Mouse (Mus musculus) liver, embryonic 13.5 days (tissue): ENCODE measurements around the gene Lzts2. TPM values are rescaled to one million over a fixed set of nuclear protein-coding genes. Genes with fewer than 3 reads are reported as not detected.

Experiments used
- ATAC-seq: fragments of 200-750 bp; cut with Nextera tagmentation; 2 replicates; pipeline ENCODE4 v1.8.0; 2017; ENCODE audit warnings: low read depth, mild to moderate bottlenecking, moderate number of reproducible peaks, moderate library complexity
- DNase-seq: peaks from one replicate; pipeline ENCODE4 v3.0.0; 2022
- H3K27ac ChIP-seq: fragments of 300-500 bp; sonication (generic); 2 replicates; pipeline ENCODE4 v1.5.1; 2015; ENCODE audit warnings: moderate library complexity, mild to moderate bottlenecking, inconsistent platforms
- H3K27me3 ChIP-seq: fragments of 300-500 bp; sonication (generic); 2 replicates; pipeline ENCODE4 v1.6.1; 2015; ENCODE audit warnings: mild to moderate bottlenecking, inconsistent platforms
- H3K36me3 ChIP-seq: fragments of 300-500 bp; sonication (generic); 2 replicates; pipeline ENCODE4 v1.6.1; 2015; ENCODE audit warnings: mild to moderate bottlenecking, inconsistent platforms
- H3K4me1 ChIP-seq: fragments of 300-500 bp; sonication (generic); replicated peaks from 2 replicates; pipeline ENCODE4 v1.6.1; 2015; ENCODE audit warnings: inconsistent platforms
- H3K4me2 ChIP-seq: fragments of 300-500 bp; sonication (generic); 2 replicates; pipeline ENCODE4 v1.6.1; 2015; ENCODE audit warnings: inconsistent platforms, mild to moderate bottlenecking, moderate library complexity
- H3K4me3 ChIP-seq: fragments of 300-500 bp; sonication (generic); replicated peaks from 2 replicates; pipeline ENCODE4 v1.5.1; 2015; ENCODE audit warnings: mild to moderate bottlenecking, inconsistent platforms
- H3K9ac ChIP-seq: fragments of 300-500 bp; sonication (generic); 2 replicates; pipeline ENCODE4 v1.6.1; 2015; ENCODE audit warnings: mild to moderate bottlenecking, inconsistent platforms
- H3K9me3 ChIP-seq: fragments of 300-500 bp; sonication (generic); replicated peaks from 2 replicates; pipeline ENCODE4 v1.6.1; 2016; ENCODE audit warnings: inconsistent platforms
- WGBS: fragments of 180-500 bp; shearing (Covaris S2); methylation state at CpG from one replicate; pipeline ENCODE4 v1.1.7; 2015; ENCODE audit not compliant: insufficient replicate concordance; 5-methylcytosine and 5-hydroxymethylcytosine counted together
- polyA plus RNA-seq: library from polyadenylated mRNA; unstranded; fragments of >200 nt; fragmentation: Nextera tagmentation; extraction: Ambion mirVana; gene quantifications from 2 replicates; pipeline ENCODE4 v1.2.1, GENCODE M21; 2015

The Lzts2 gene
- polyA plus RNA-seq, 1 experiment from 2014 or later = 6.9 TPM

- H3K27ac ChIP-seq = no peak overlapping the region
- H3K9me3 ChIP-seq = no peaks in the 10 kb centered on the region
- DNase-seq (no peak), ATAC-seq (no peak)
- 83% methylated on average over 7 of the region's 7 CpGs for WGBS
- H3K4me1 ChIP-seq = peaks cover 40% of the 10 kb centered on the region
- no peaks in the 10 kb centered on the region for H3K27me3 ChIP-seq
- no peak overlapping the region for H3K4me2 ChIP-seq
- H3K9ac ChIP-seq = no peak overlapping the region
- H3K4me3 ChIP-seq = no peak overlapping the region
- peaks cover 55% of the 10 kb centered on the region for H3K36me3 ChIP-seq
Measured at GRCm38 (mm10) chr19:45003740-45004516, 10.3 kb upstream of the Lzts2 start.

- H3K36me3 ChIP-seq = peaks cover 66% of the 10 kb centered on the region
- peak within 1 kb of the TSS; percentile 68 for H3K27ac ChIP-seq
- ATAC-seq (peak; percentile 19; the same call in 1 of the 2 replicates), DNase-seq (peak; percentile 74)
- H3K4me1 ChIP-seq = peaks cover 43% of the 10 kb centered on the region
- no peaks in the 10 kb centered on the region for H3K9me3 ChIP-seq
- peak within 1 kb of the TSS; percentile 85 for H3K9ac ChIP-seq
- no peaks in the 10 kb centered on the region for H3K27me3 ChIP-seq
- 7% methylated on average over 16 of the region's 16 CpGs for WGBS
- peak within 1 kb of the TSS; percentile 92 for H3K4me2 ChIP-seq
- H3K4me3 ChIP-seq = peak within 1 kb of the TSS; percentile 96
Measured at GRCm38 (mm10) chr19:45005444-45005843, 8.8 kb upstream of the Lzts2 start, which contains the start of gene Twnk. Gene Twnk (plus strand): TSS chr19:45005663.

GRCm38 (mm10) chr19:45005957-45006712, 8.1 kb upstream of the Lzts2 start, which contains the start of gene Mrpl43:
Gene Mrpl43 (minus strand): TSS chr19:45006442.
- Histone ChIP-seq H3K27me3 (no peaks in the 10 kb centered on the region), H3K4me2 (peak within 1 kb of the TSS; percentile 92), H3K4me3 (peak within 1 kb of the TSS; percentile 96), H3K27ac (peak within 1 kb of the TSS; percentile 68), H3K9me3 (no peaks in the 10 kb centered on the region), H3K9ac (peak within 1 kb of the TSS; percentile 85), H3K36me3 (peaks cover 66% of the 10 kb centered on the region), H3K4me1 (peaks cover 43% of the 10 kb centered on the region)
- ATAC-seq (peak; percentile 87), DNase-seq (peak; percentile 90)
- under 1% methylated on average over 82 of the region's 82 CpGs for WGBS

GRCm38 (mm10) chr19:45007021-45007420, 7.2 kb upstream of the Lzts2 start:
- H3K4me3 ChIP-seq = peak overlapping the region; percentile 96
- 24% methylated on average over 17 of the region's 17 CpGs for WGBS
- H3K4me2 ChIP-seq = peak overlapping the region; percentile 92
- peak overlapping the region; percentile 85 for H3K9ac ChIP-seq
- ATAC-seq (no peak), DNase-seq (no peak)
- no peaks in the 10 kb centered on the region for H3K27me3 ChIP-seq
- no peaks in the 10 kb centered on the region for H3K9me3 ChIP-seq
- H3K4me1 ChIP-seq = peaks cover 43% of the 10 kb centered on the region
- peaks cover 68% of the 10 kb centered on the region for H3K36me3 ChIP-seq
- H3K27ac ChIP-seq = peak overlapping the region; percentile 68

- no peak for DNase-seq
- 75% methylated on average over 20 of the region's 20 CpGs for WGBS
- peak overlapping the region; percentile 92 for H3K4me2 ChIP-seq
- ATAC-seq = no peak
- peaks cover 73% of the 10 kb centered on the region for H3K36me3 ChIP-seq
- peak overlapping the region; percentile 85 for H3K9ac ChIP-seq
- H3K4me1 ChIP-seq = peaks cover 43% of the 10 kb centered on the region
- H3K27me3 ChIP-seq = no peaks in the 10 kb centered on the region
- peak overlapping the region; percentile 68 for H3K27ac ChIP-seq
- peak overlapping the region; percentile 96 for H3K4me3 ChIP-seq
- no peaks in the 10 kb centered on the region for H3K9me3 ChIP-seq
Measured at GRCm38 (mm10) chr19:45007425-45008191, 6.6 kb upstream of the Lzts2 start.

GRCm38 (mm10) chr19:45010646-45011045, 3.6 kb upstream of the Lzts2 start:
- H3K4me1 ChIP-seq = peaks cover 52% of the 10 kb centered on the region
- ATAC-seq (no peak), DNase-seq (no peak)
- no peaks in the 10 kb centered on the region for H3K27me3 ChIP-seq
- WGBS = 76% methylated on average over 4 of the region's 4 CpGs
- H3K4me2 ChIP-seq = no peak overlapping the region
- H3K27ac ChIP-seq = no peak overlapping the region
- peaks cover 49% of the 10 kb centered on the region for H3K36me3 ChIP-seq
- H3K9ac ChIP-seq = no peak overlapping the region
- H3K4me3 ChIP-seq = no peak overlapping the region
- H3K9me3 ChIP-seq = no peaks in the 10 kb centered on the region

- Histone ChIP-seq H3K4me2 (no peak overlapping the region), H3K4me1 (peaks cover 60% of the 10 kb centered on the region), H3K27me3 (0 out of 2 replicates have a peak, but pooled peaks cover 9% of the 10 kb centered on the region), H3K9ac (no peak overlapping the region), H3K27ac (no peak overlapping the region), H3K9me3 (no peaks in the 10 kb centered on the region), H3K36me3 (peaks cover 49% of the 10 kb centered on the region), H3K4me3 (no peak overlapping the region)
- no peak for DNase-seq
- WGBS = 86% methylated on average over 8 of the region's 8 CpGs
- no peak for ATAC-seq
Measured at GRCm38 (mm10) chr19:45012219-45012618, 2.0 kb upstream of the Lzts2 start.

- H3K9me3 ChIP-seq = no peaks in the 10 kb centered on the region
- no peak for ATAC-seq
- no peak for DNase-seq
- H3K27ac ChIP-seq = no peak overlapping the region
- H3K36me3 ChIP-seq = peaks cover 46% of the 10 kb centered on the region
- no peak overlapping the region for H3K4me3 ChIP-seq
- H3K4me2 ChIP-seq = no peak overlapping the region
- H3K4me1 ChIP-seq = peaks cover 58% of the 10 kb centered on the region
- H3K9ac ChIP-seq = no peak overlapping the region
- 54% methylated on average over 6 of the region's 6 CpGs for WGBS
- H3K27me3 ChIP-seq = 0 out of 2 replicates have a peak, but pooled peaks cover 9% of the 10 kb centered on the region
Measured at GRCm38 (mm10) chr19:45012636-45013035, 1.6 kb upstream of the Lzts2 start.

- Histone ChIP-seq H3K27ac (peak overlapping the region; percentile 82), H3K4me2 (peak overlapping the region; percentile 93; the same call in 1 of the 2 replicates), H3K27me3 (peaks cover 12% of the 10 kb centered on the region; the same call in 1 of the 2 replicates), H3K9me3 (no peaks in the 10 kb centered on the region), H3K4me3 (no peak overlapping the region), H3K4me1 (peaks cover 57% of the 10 kb centered on the region), H3K36me3 (peaks cover 35% of the 10 kb centered on the region), H3K9ac (no peak overlapping the region)
- ATAC-seq (no peak), DNase-seq (no peak)
- 44% methylated on average over 6 of the region's 6 CpGs for WGBS
Measured at GRCm38 (mm10) chr19:45013581-45014225, 511 bp upstream of the Lzts2 start.

- peak overlapping the region; percentile 93 for H3K4me2 ChIP-seq
- peaks cover 12% of the 10 kb centered on the region; the same call in 1 of the 2 replicates for H3K27me3 ChIP-seq
- ATAC-seq (peak; percentile 39), DNase-seq (no peak)
- peaks cover 25% of the 10 kb centered on the region for H3K36me3 ChIP-seq
- WGBS = under 1% methylated on average over 25 of the region's 25 CpGs
- peak overlapping the region; percentile 82 for H3K27ac ChIP-seq
- H3K4me3 ChIP-seq = peak overlapping the region; percentile 66
- H3K9me3 ChIP-seq = no peaks in the 10 kb centered on the region
- H3K9ac ChIP-seq = peak overlapping the region; percentile 71
- H3K4me1 ChIP-seq = peaks cover 65% of the 10 kb centered on the region
Measured at GRCm38 (mm10) chr19:45014981-45015402, 778 bp downstream of the Lzts2 start.
